Mouse (Mus musculus) forebrain, embryonic 14.5 days (tissue): ENCODE measurements at regions not wholly inside any gene's neighbourhood (a gene's known extent, or its start where the extent isn't known, plus 50 kb on each side); places are given as distances from the start of the nearest gene placed in this dataset.
A peak's percentile ranks its signal among the peaks of the same experiment; 100 is the strongest.
"Not testable (repeated sequence)": the region's sequence is repeated elsewhere in the genome, so short reads cannot be mapped to it uniquely, and the experiment has no call there.

Experiments
- ATAC-seq: fragments of 200-750 bp; cut with Nextera tagmentation; 2 replicates; pipeline ENCODE4 v1.8.0; 2017; ENCODE audit warnings: mild to moderate bottlenecking, moderate library complexity
- DNase-seq: peaks from one replicate; pipeline ENCODE4 v3.0.0-alpha.2; 2015; ENCODE audit warnings: low spot score
- H3K27ac ChIP-seq: fragments of 300-500 bp; sonication (generic); 2 replicates; pipeline ENCODE4 v1.5.1; 2014; ENCODE audit warnings: low read depth, mild to moderate bottlenecking, control low read depth, low read length, moderate library complexity
- H3K27me3 ChIP-seq: fragments of 300-500 bp; sonication (generic); replicated peaks from 2 replicates; pipeline ENCODE4 v1.6.1; 2014; ENCODE audit warnings: low read length, control low read depth, mixed read lengths; ENCODE audit not compliant: control insufficient read depth, insufficient read depth
- H3K36me3 ChIP-seq: fragments of 300-500 bp; sonication (generic); 2 replicates; pipeline ENCODE4 v1.6.1; 2014; ENCODE audit warnings: low read length, control low read depth; ENCODE audit not compliant: control insufficient read depth, insufficient read depth
- H3K4me1 ChIP-seq: fragments of 300-500 bp; sonication (generic); 2 replicates; pipeline ENCODE4 v1.6.1; 2014; ENCODE audit warnings: antibody characterized with exemption, low read length, control low read depth; ENCODE audit not compliant: control insufficient read depth, insufficient read depth
- H3K4me2 ChIP-seq: fragments of 300-500 bp; sonication (generic); 2 replicates; pipeline ENCODE4 v1.6.1; 2014; ENCODE audit warnings: mild to moderate bottlenecking, control low read depth, low read length
- H3K4me3 ChIP-seq: fragments of 300-500 bp; sonication (generic); 2 replicates; pipeline ENCODE4 v1.5.1; 2014; ENCODE audit warnings: low read depth, low read length, control low read depth
- H3K9ac ChIP-seq: fragments of 300-500 bp; sonication (generic); 2 replicates; pipeline ENCODE4 v1.6.1; 2014; ENCODE audit warnings: mild to moderate bottlenecking, low read length, control low read depth, moderate library complexity
- H3K9me3 ChIP-seq: fragments of 300-500 bp; sonication (generic); replicated peaks from 2 replicates; pipeline ENCODE4 v1.6.1; 2016; ENCODE audit warnings: low read length, control low read depth, mixed read lengths; ENCODE audit not compliant: control insufficient read depth
- WGBS: fragments of 180-500 bp; shearing (Covaris S2); extraction: QIAGEN DNeasy Blood & Tissue Kit; methylation state at CpG from one replicate; pipeline ENCODE4 v1.1.7; 2014; 5-methylcytosine and 5-hydroxymethylcytosine counted together

DNA sequence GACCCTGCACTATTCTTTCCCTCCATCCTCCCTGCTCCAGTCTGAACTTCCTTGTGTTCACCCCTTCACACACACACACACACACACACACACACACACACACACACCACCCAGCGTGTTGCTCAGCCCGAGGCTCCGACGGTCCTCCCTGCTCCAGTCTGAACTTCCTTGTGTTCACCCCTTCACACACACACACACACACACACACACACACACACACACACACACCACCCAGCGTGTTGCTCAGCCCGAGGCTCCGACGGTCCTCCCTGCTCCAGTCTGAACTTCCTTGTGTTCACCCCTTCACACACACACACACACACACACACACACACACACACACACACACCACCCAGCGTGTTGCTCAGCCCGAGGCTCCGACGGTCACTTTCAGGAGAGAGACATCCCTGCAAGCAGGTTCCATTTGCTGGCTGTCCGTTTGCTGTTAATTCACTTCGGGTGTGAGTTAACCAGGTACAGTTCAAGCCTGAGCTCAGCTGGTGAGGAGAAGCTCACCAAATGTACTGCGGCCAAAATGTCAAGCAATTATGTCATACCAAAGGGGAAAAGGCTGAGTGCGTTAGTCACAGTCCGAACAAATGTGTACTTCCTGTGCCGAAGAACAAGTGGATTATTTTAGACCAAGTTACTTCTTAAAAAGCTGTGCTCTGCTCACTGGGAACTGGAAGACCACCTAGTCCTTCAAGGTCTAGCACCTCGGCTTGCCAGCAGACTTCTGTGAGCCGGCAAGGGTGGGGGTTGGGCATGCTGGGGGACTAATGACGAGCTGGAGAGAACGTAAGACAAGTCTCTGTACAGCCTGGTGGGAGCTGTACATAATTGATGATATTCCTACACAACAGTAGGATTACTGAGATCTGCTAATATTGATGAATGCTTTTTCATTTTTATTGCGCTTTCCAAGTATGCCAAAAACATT lies 52.0 kb upstream of the Wwc2 start:
- H3K4me2 ChIP-seq, H3K36me3 ChIP-seq, H3K27ac ChIP-seq, H3K4me1 ChIP-seq, H3K27me3 ChIP-seq, DNase-seq, H3K9me3 ChIP-seq, H3K4me3 ChIP-seq, H3K9ac ChIP-seq, ATAC-seq: not testable (repeated sequence)
- 79% methylated on average over 16 of the region's 23 CpGs for WGBS

DNA sequence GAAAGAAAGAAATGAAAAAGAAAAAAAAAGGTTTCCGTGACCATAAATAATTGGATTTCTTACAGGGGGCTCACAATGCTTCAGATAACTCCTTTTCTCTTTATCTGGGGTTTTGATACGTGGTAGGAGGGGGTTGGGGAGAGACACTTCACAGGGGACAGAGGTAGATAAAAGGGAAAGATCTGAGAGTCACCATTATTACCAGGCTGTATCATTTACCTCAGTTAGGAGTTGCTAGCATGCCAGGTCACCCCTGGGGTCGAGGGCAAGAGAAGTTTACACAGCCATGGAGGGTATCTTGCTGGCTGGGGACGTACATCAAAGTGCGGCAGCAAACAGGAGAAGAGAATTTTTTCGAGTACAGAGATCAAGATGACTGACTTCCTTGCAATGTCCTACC lies 51.5 kb upstream of the Dctd start:
- Histone ChIP-seq H3K4me1 (no peaks in the 10 kb centered on the region), H3K27me3 (no peaks in the 10 kb centered on the region), H3K4me3 (no peak overlapping the region), H3K9me3 (no peaks in the 10 kb centered on the region), H3K9ac (no peak overlapping the region), H3K4me2 (no peak overlapping the region), H3K27ac (no peak overlapping the region), H3K36me3 (no peaks in the 10 kb centered on the region)
- 42% methylated on average over 6 of the region's 6 CpGs for WGBS
- ATAC-seq (peak; percentile 29; the same call in 1 of the 2 replicates), DNase-seq (peak; percentile 32)
